In genomic region chr5:125382673-125383558, GRCm38 (mm10) we compare ENCODE assay signal across 8 mouse cellular contexts. TPM values are rescaled to one million over a fixed set of nuclear protein-coding genes. Genes with fewer than 3 reads are reported as not detected.
A peak's percentile ranks its signal among the peaks of the same experiment; 100 is the strongest.
DNase-seq lines count a peak whose midpoint lies in the region; ATAC-seq and TF ChIP-seq lines count a peak whose summit lies in the region.

No protein-coding gene starts in this region.

- peaks cover 3% of the 10 kb centered on the region; the same call in 1 of the 2 replicates for H3K4me1 ChIP-seq in spleen, adult 2 months (ENCODE audit: control insufficient read depth, insufficient read depth, insufficient read length)
- H3K4me1 ChIP-seq in hindbrain, embryonic 13.5 days (replicated peaks): peaks cover 24% of the 10 kb centered on the region

- DNase-seq in spleen, adult 2 months (ENCODE audit: low read depth in 1 of 2, low spot score in 2 of 2): peak in 1 of 2 experiments; percentile 41
- DNase-seq in spleen, adult 12 weeks (ENCODE audit: low spot score): no peak
- DNase-seq in brain, adult 2 months (ENCODE audit: low read depth, low spot score): peak; percentile 87
- DNase-seq in left cerebral cortex, postnatal 25 days (ENCODE audit: low spot score in 2 of 2): peak; percentile 61 to 77
- peak; percentile 62 for DNase-seq in mesoderm, embryonic 11.5 days (ENCODE audit: low read depth, low spot score)
- DNase-seq in thymus, postnatal 14 days: peak; percentile 66

- TF ChIP-seq CTCF in spleen, adult 2 months (IDR thresholded peaks at IDR 0.05; ENCODE audit: extremely low read depth, insufficient read depth, insufficient read length, insufficient replicate concordance): peak; percentile 44; the same call in 1 of the 2 replicates

- H3K27ac ChIP-seq in spleen, adult 2 months (ENCODE audit: insufficient read depth, low read length): no peak overlapping the region
- no peak overlapping the region for H3K27ac ChIP-seq in hindbrain, embryonic 13.5 days

- H3K9me3 ChIP-seq in hindbrain, embryonic 13.5 days: no peaks in the 10 kb centered on the region

- no peaks in the 10 kb centered on the region for H3K27me3 ChIP-seq in spleen, adult 2 months (ENCODE audit: control insufficient read depth, insufficient read depth, low read length)
- H3K27me3 ChIP-seq in hindbrain, embryonic 13.5 days: no peaks in the 10 kb centered on the region

- intact Hi-C loops in left cerebral cortex, postnatal 25 days (cut with DNase I): loop anchor here (5.0 kb wide), 1 partner anchor 79 kb away; no protein-coding TSS in a partner anchor

- no peak overlapping the region for H3K4me3 ChIP-seq in spleen, adult 2 months (ENCODE audit: extremely low read depth, insufficient read depth, insufficient read length)
- no peak overlapping the region for H3K4me3 ChIP-seq in hindbrain, embryonic 13.5 days

- TF ChIP-seq POLR2A in spleen, adult 2 months (IDR thresholded peaks at IDR 0.05; ENCODE audit: low read depth, low read length): no peak

- 31% methylated on average over 6 of the region's 6 CpGs for WGBS in spleen, adult 2 months
- 48% methylated on average over 6 of the region's 6 CpGs for WGBS in hindbrain, embryonic 13.5 days

- ATAC-seq in erythroblast, adult 5-6 weeks (replicated peaks; ENCODE audit: low FRiP score, poor library complexity, severe bottlenecking): peak; percentile 77
- 0 out of 2 replicates have a peak, but pooled peaks have one; percentile 46 for ATAC-seq in hindbrain, embryonic 13.5 days (ENCODE audit: low FRiP score)

- peaks cover 14% of the 10 kb centered on the region for H3K36me3 ChIP-seq in spleen, adult 2 months (ENCODE audit: control insufficient read depth, insufficient read depth, low read length)
- H3K36me3 ChIP-seq in hindbrain, embryonic 13.5 days: peaks cover 21% of the 10 kb centered on the region

- H3K9ac ChIP-seq in hindbrain, embryonic 13.5 days: no peak overlapping the region

- H3K4me2 ChIP-seq in hindbrain, embryonic 13.5 days: no peak overlapping the region

RNA-seq across cellular contexts. Expression of gene Gm10382, which starts 6.2 kb away (rescaled TPM):
- 0.08 and 0.15 TPM in 2 replicates for polyA plus RNA-seq in spleen, adult 2 months (2012; rRNA removed)
- total RNA-seq in erythroblast, adult 5-6 weeks (2015; ENCODE audit: low replicate concordance): not detected in 2 replicates
- total RNA-seq in erythroblast, adult 5-6 weeks (2017; ENCODE audit: low replicate concordance): 0.43 TPM in 1 of 2 replicates, not detected in the other
- 0.55 and 1.1 TPM in 2 replicates for polyA plus RNA-seq in hindbrain, embryonic 13.5 days (2015; fragmentation: Nextera tagmentation; extraction: Ambion mirVana)
- under 1 TPM in 1 of 2 experiments, not detected in 1; 0.46 TPM for total RNA-seq in left cerebral cortex, postnatal 25 days (2021)

RNA-seq across cellular contexts. Expression of gene Ubc, which starts 7.1 kb away (rescaled TPM):
- polyA plus RNA-seq in spleen, adult 2 months (2012; rRNA removed): 316 and 423 TPM in 2 replicates
- 74.2 and 81.7 TPM in 2 replicates for total RNA-seq in erythroblast, adult 5-6 weeks (2015; ENCODE audit: low replicate concordance)
- 106 and 132 TPM in 2 replicates for total RNA-seq in erythroblast, adult 5-6 weeks (2017; ENCODE audit: low replicate concordance)
- polyA plus RNA-seq in hindbrain, embryonic 13.5 days (2015; fragmentation: Nextera tagmentation; extraction: Ambion mirVana): 1,201 and 1,293 TPM in 2 replicates
- 100 to 1,000 TPM; 810 to 811 TPM for total RNA-seq in left cerebral cortex, postnatal 25 days (2021)

RNA-seq across cellular contexts. Expression of gene Scarb1, which starts 42.0 kb away (rescaled TPM):
- polyA plus RNA-seq in spleen, adult 2 months (2012; rRNA removed): 76.0 and 93.6 TPM in 2 replicates
- total RNA-seq in erythroblast, adult 5-6 weeks (2015; ENCODE audit: low replicate concordance): 20.9 and 28.6 TPM in 2 replicates
- total RNA-seq in erythroblast, adult 5-6 weeks (2017; ENCODE audit: low replicate concordance): 13.5 and 16.6 TPM in 2 replicates
- 27.4 and 28.0 TPM in 2 replicates for polyA plus RNA-seq in hindbrain, embryonic 13.5 days (2015; fragmentation: Nextera tagmentation; extraction: Ambion mirVana)
- total RNA-seq in left cerebral cortex, postnatal 25 days (2021): 10 to 100 TPM; 24.6 to 28.9 TPM

RNA-seq across cellular contexts. Expression of gene Dhx37, which starts 51.0 kb away (rescaled TPM):
- polyA plus RNA-seq in spleen, adult 2 months (2012; rRNA removed): 17.0 and 21.0 TPM in 2 replicates
- total RNA-seq in erythroblast, adult 5-6 weeks (2015; ENCODE audit: low replicate concordance): 1.2 and 17.8 TPM in 2 replicates
- total RNA-seq in erythroblast, adult 5-6 weeks (2017; ENCODE audit: low replicate concordance): 6.1 and 6.5 TPM in 2 replicates
- polyA plus RNA-seq in hindbrain, embryonic 13.5 days (2015; fragmentation: Nextera tagmentation; extraction: Ambion mirVana): 10.4 and 11.7 TPM in 2 replicates
- 10 to 100 TPM; 11.4 to 15.2 TPM for total RNA-seq in left cerebral cortex, postnatal 25 days (2021)

RNA-seq across cellular contexts. Expression of gene Bri3bp, which starts 58.5 kb away (rescaled TPM):
- polyA plus RNA-seq in spleen, adult 2 months (2012; rRNA removed): 21.2 and 21.5 TPM in 2 replicates
- total RNA-seq in erythroblast, adult 5-6 weeks (2015; ENCODE audit: low replicate concordance): 10.9 and 13.1 TPM in 2 replicates
- total RNA-seq in erythroblast, adult 5-6 weeks (2017; ENCODE audit: low replicate concordance): 4.7 and 5.3 TPM in 2 replicates
- 31.4 and 35.6 TPM in 2 replicates for polyA plus RNA-seq in hindbrain, embryonic 13.5 days (2015; fragmentation: Nextera tagmentation; extraction: Ambion mirVana)
- total RNA-seq in left cerebral cortex, postnatal 25 days (2021): 10 to 100 TPM; 92.5 to 95.3 TPM

Comparison
In these comparisons a context has a peak if more than half of its experiments do, and no peak if none do; other contexts are left out.
1. RNA of gene Ubc, which starts 7.1 kb away (total RNA-seq): 810 to 811 TPM in left cerebral cortex, postnatal 25 days; 74.2 to 132 TPM in erythroblast, adult 5-6 weeks; every median in the first group is over 4 times any median in the second.